Mouse (Mus musculus) ES-E14 (cell line): ENCODE results near the gene Txnrd1.

Experiments
- CHD2 ChIP-seq: IDR thresholded peaks from 2 replicates; pipeline ENCODE4 v1.6.1; 2014; ENCODE audit warnings: mild to moderate bottlenecking, low read depth, low read length, inconsistent platforms
- HCFC1 ChIP-seq: IDR thresholded peaks from 2 replicates; pipeline ENCODE4 v1.6.1; 2012; ENCODE audit warnings: low read length, inconsistent platforms, borderline replicate concordance; ENCODE audit not compliant: insufficient read depth
- MAFK ChIP-seq: IDR thresholded peaks from 2 replicates; pipeline ENCODE4 v1.6.1; 2014; ENCODE audit warnings: mild to moderate bottlenecking, low read depth, low read length, inconsistent platforms; ENCODE audit not compliant: insufficient read depth
- ZC3H11A ChIP-seq: IDR thresholded peaks from 2 replicates; pipeline ENCODE4 v1.6.1; 2012; ENCODE audit warnings: low read depth, mild to moderate bottlenecking, inconsistent platforms, low read length, borderline replicate concordance
- ZNF384 ChIP-seq: IDR thresholded peaks from 2 replicates; pipeline ENCODE4 v1.6.1; 2012; ENCODE audit warnings: low read depth, low read length, inconsistent platforms

DNA sequence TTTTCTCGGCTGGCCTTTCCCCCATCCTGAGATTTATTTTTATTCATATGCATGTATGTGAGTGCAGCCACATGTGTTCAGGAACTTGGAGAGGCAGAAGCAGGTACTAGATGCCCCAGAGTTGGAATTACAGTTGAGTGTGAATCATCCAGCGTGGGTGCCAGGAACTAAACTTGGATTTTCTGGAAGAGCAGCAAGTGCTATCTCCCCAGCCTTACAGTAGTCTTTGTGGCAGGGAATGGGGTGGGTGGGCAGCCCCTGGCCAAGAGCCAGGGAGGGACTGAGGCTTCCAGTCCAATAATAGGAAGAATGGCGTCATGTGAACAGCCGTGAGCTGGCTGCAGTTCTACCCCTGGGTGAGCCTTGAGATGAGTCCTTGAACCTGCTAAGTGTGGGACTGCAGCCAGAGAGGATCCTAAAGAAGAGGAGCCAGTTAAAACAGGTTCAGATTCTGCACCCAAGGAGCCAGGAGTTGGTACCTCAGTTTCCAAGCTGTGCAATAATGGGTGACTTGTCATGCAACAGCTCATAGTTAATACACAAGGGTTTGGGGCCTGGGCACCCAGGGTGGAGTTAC is 85.7 kb downstream of the Txnrd1 start:
- TF ChIP-seq ZC3H11A (no peak), ZNF384 (no peak), HCFC1 (no peak), MAFK (no peak), CHD2 (no peak)
